Mouse (Mus musculus) thymus, adult 18-20 months (tissue): ENCODE results near the gene Igfbp1.

ENCODE experiments used
- DNase-seq, 2 experiments: peaks; one replicate each; pipeline ENCODE4 v3.0.0; 2022; ENCODE audit warnings: mixed read lengths in 2 of 2

Igfbp1 gene

GRCm38 (mm10) chr11:7197491-7197941, at the start of gene Igfbp1:
Gene Igfbp1, plus strand, starts transcription at chr11:7197782.
- DNase-seq: no peak

- DNase-seq: no peak
Observed at GRCm38 (mm10) chr11:7147945-7148344, 49.6 kb upstream of the Igfbp1 start.

- DNase-seq: peak; percentile 27 to 46
Observed at GRCm38 (mm10) chr11:7149471-7149870, 48.1 kb upstream of the Igfbp1 start.

GRCm38 (mm10) chr11:7150511-7150910, 47.1 kb upstream of the Igfbp1 start:
- DNase-seq: no peak

- DNase-seq: no peak
Observed at GRCm38 (mm10) chr11:7152371-7152770, 45.2 kb upstream of the Igfbp1 start.

GRCm38 (mm10) chr11:7153081-7153480, 44.5 kb upstream of the Igfbp1 start:
- no peak for DNase-seq

GRCm38 (mm10) chr11:7156427-7156826, 41.2 kb upstream of the Igfbp1 start:
- no peak for DNase-seq

- no peak for DNase-seq
Observed at GRCm38 (mm10) chr11:7158196-7158595, 39.4 kb upstream of the Igfbp1 start.

- no peak for DNase-seq
Observed at GRCm38 (mm10) chr11:7160146-7160545, 37.4 kb upstream of the Igfbp1 start.

- DNase-seq: peak; percentile 31 to 53
Observed at GRCm38 (mm10) chr11:7160637-7161101, 36.9 kb upstream of the Igfbp1 start.

- DNase-seq: peak in 1 of 2 experiments; percentile 54
Observed at GRCm38 (mm10) chr11:7161502-7162174, 35.9 kb upstream of the Igfbp1 start.

- DNase-seq: no peak
Observed at GRCm38 (mm10) chr11:7164416-7164815, 33.2 kb upstream of the Igfbp1 start.

GRCm38 (mm10) chr11:7169645-7170044, 27.9 kb upstream of the Igfbp1 start:
- DNase-seq: no peak

- DNase-seq: no peak
Observed at GRCm38 (mm10) chr11:7173664-7174063, 23.9 kb upstream of the Igfbp1 start.

GRCm38 (mm10) chr11:7178724-7179123, 18.9 kb upstream of the Igfbp1 start:
- no peak for DNase-seq

GRCm38 (mm10) chr11:7179276-7179675, 18.3 kb upstream of the Igfbp1 start:
- no peak for DNase-seq

- no peak for DNase-seq
Observed at GRCm38 (mm10) chr11:7182409-7183042, 15.1 kb upstream of the Igfbp1 start.

- DNase-seq: no peak
Observed at GRCm38 (mm10) chr11:7184420-7184819, 13.2 kb upstream of the Igfbp1 start.

GRCm38 (mm10) chr11:7187472-7187871, 10.1 kb upstream of the Igfbp1 start:
- no peak for DNase-seq

GRCm38 (mm10) chr11:7188469-7188868, 9.1 kb upstream of the Igfbp1 start, which contains the start of gene Gm11985:
Gene Gm11985, minus strand, starts transcription at chr11:7188569.
- DNase-seq: no peak

- no peak for DNase-seq
Observed at GRCm38 (mm10) chr11:7192710-7193109, 4.9 kb upstream of the Igfbp1 start.

GRCm38 (mm10) chr11:7193134-7193533, 4.4 kb upstream of the Igfbp1 start:
- no peak for DNase-seq

GRCm38 (mm10) chr11:7194432-7195311, 2.9 kb upstream of the Igfbp1 start:
- DNase-seq: no peak
